Mouse (Mus musculus) bone marrow macrophage, adult 2 months (primary cell): ENCODE data around the gene Btbd6.

Source experiments
- CTCF ChIP-seq: IDR thresholded peaks from 2 replicates; pipeline ENCODE4 v1.5.1; 2012; ENCODE audit warnings: low read depth, mild to moderate bottlenecking, low read length, moderate library complexity
- POLR2A ChIP-seq: IDR thresholded peaks from 2 replicates; pipeline ENCODE4 v1.6.1; 2012; ENCODE audit warnings: mild to moderate bottlenecking, low read depth, low read length, borderline replicate concordance

DNA sequence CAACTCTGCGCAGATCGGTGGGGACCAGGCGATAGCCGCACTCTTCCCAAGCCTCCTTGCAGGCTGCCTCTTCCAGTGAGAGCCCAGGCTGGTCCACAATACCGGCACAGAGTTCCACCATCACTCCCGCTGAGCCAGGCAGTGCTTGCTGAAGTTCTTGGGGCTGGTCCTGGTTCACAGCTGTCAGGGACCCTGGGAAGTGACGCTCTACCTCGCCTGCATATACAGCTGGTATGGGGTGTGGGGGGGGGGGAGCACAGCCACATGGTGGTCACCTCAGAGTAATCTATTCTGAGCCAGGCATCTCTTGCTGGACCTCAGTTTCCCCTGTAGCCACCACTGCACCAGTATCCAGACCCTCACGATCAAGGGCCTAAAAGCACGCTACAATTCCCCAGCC is 37.9 kb upstream of the Btbd6 start:
- TF ChIP-seq CTCF = no peak
- TF ChIP-seq POLR2A = no peak
